Mouse (Mus musculus) testis, adult 2 months (tissue): ENCODE results near the gene Zfp664. TPM values are rescaled to one million over a fixed set of nuclear protein-coding genes. Genes with fewer than 3 reads are reported as not detected.

Experiments used
- H3K27ac ChIP-seq: fragments of 200-500 bp; 2 replicates; pipeline ENCODE4 v1.5.1; 2012; ENCODE audit warnings: low read depth, low read length; ENCODE audit not compliant: control insufficient read depth, insufficient read depth
- H3K27me3 ChIP-seq: fragments of 200-500 bp; 2 replicates; pipeline ENCODE4 v1.6.1; 2012; ENCODE audit warnings: mild to moderate bottlenecking, low read length, moderate library complexity; ENCODE audit not compliant: control insufficient read depth, insufficient read depth
- H3K36me3 ChIP-seq: fragments of 200-500 bp; 2 replicates; pipeline ENCODE4 v1.6.1; 2012; ENCODE audit warnings: mild to moderate bottlenecking, low read length; ENCODE audit not compliant: control insufficient read depth, insufficient read depth
- H3K4me1 ChIP-seq: fragments of 200-500 bp; 2 replicates; pipeline ENCODE4 v1.6.1; 2012; ENCODE audit warnings: low read length; ENCODE audit not compliant: control insufficient read depth, insufficient read depth
- H3K4me3 ChIP-seq: fragments of 200-500 bp; 2 replicates; pipeline ENCODE4 v1.5.1; 2012; ENCODE audit warnings: low read depth, mild to moderate bottlenecking, low read length, moderate library complexity, mixed read lengths; ENCODE audit not compliant: control insufficient read depth
- CTCF ChIP-seq: fragments of 200-500 bp; IDR thresholded peaks from 2 replicates; pipeline ENCODE4 v1.5.1; 2012; ENCODE audit warnings: low read depth, mild to moderate bottlenecking, inconsistent platforms, low read length, moderate library complexity; ENCODE audit not compliant: control insufficient read depth, insufficient read depth, insufficient replicate concordance
- POLR2A ChIP-seq: fragments of 200-500 bp; IDR thresholded peaks from 2 replicates; pipeline ENCODE4 v1.6.1; 2012; ENCODE audit warnings: low read depth, mild to moderate bottlenecking, inconsistent platforms, low read length, moderate library complexity; ENCODE audit not compliant: control insufficient read depth
- polyA plus RNA-seq: library from polyadenylated mRNA; depleted of rRNA; stranded (reverse); fragments of >200 nt; gene quantifications from 2 replicates; pipeline ENCODE4 v1.2.3, GENCODE M21; 2012; rRNA removed

The Zfp664 gene
- 25.0 and 29.7 TPM in 2 replicates for polyA plus RNA-seq

DNA sequence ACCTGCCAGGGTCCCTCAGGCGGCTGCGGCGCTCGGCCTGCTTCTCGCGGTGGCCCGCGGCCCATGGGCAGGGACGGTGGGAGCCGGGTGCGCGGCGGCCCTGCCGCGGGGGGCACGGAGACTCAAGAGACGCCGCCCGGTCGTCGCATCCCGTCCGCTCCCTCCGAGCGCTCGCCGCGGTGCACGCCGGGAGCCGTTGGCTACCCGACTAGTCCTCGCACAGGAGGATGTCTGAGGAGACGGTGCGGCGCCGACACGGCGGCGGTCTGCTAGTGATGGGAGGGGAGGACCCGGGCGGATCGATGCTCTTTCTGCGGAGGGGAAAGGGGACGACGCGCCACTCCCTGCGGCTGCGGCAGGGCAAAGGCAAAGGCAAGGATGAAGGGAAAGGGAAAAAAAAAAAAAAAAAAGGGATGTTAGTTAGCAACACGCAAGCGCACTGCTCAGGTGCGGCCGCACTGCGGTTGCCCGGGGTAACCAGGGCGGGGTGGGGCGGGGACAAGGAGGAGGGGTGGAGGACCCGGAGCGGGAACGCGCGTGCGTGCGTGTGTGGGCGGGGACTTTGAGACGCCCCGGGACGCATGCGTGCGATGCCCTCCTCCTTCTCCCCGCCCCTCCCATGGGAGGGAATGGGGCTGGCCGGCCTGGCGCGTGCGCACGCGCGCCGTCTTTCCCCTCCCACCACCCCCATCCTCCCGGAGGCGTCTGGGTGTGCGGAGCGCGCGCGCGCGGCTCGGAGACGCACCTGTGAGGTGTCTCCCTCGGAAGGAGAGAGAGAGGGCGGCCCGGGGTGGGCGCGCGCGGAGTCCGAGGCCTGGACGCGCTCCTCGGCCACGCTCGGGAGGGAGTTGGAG is at the start of gene Zfp664, which contains the start of gene Ccdc92:
Gene Zfp664 (plus strand): TSS at position 679 of the 854 bp plus-strand sequence.
Gene Ccdc92 (minus strand): TSS at position 412 of the 854 bp plus-strand sequence.
- peaks cover 4% of the 10 kb centered on the region for H3K4me1 ChIP-seq
- peak within 1 kb of the TSS; percentile 94 for H3K4me3 ChIP-seq
- H3K27me3 ChIP-seq, result no peaks in the 10 kb centered on the region
- peak; percentile 71 for TF ChIP-seq POLR2A
- no peak for TF ChIP-seq CTCF
- peak within 1 kb of the TSS; percentile 99 for H3K27ac ChIP-seq
- no peaks in the 10 kb centered on the region; the same call in none of the 2 replicates for H3K36me3 ChIP-seq

GRCm38 (mm10) chr5:124814797-124815196 is 47.7 kb upstream of the Zfp664 start:
- Histone ChIP-seq H3K4me3 (no peak overlapping the region), H3K36me3 (no peaks in the 10 kb centered on the region), H3K27ac (no peak overlapping the region), H3K27me3 (no peaks in the 10 kb centered on the region), H3K4me1 (no peaks in the 10 kb centered on the region)
- TF ChIP-seq POLR2A (no peak), CTCF (no peak)

GRCm38 (mm10) chr5:124817050-124817449 is 45.4 kb upstream of the Zfp664 start:
- Histone ChIP-seq H3K4me1 (no peaks in the 10 kb centered on the region), H3K36me3 (no peaks in the 10 kb centered on the region), H3K27me3 (no peaks in the 10 kb centered on the region), H3K27ac (no peak overlapping the region), H3K4me3 (no peak overlapping the region)
- TF ChIP-seq POLR2A (no peak), CTCF (no peak)

- no peak for TF ChIP-seq POLR2A
- TF ChIP-seq CTCF, result no peak
- H3K4me3 ChIP-seq, result no peak overlapping the region
- no peaks in the 10 kb centered on the region for H3K27me3 ChIP-seq
- H3K4me1 ChIP-seq, result no peaks in the 10 kb centered on the region
- H3K27ac ChIP-seq, result no peak overlapping the region
- no peaks in the 10 kb centered on the region for H3K36me3 ChIP-seq
Measured at GRCm38 (mm10) chr5:124822128-124822894, 40.2 kb upstream of the Zfp664 start.

GRCm38 (mm10) chr5:124830331-124830730 is 32.2 kb upstream of the Zfp664 start:
- TF ChIP-seq CTCF, result no peak
- TF ChIP-seq POLR2A, result no peak
- Histone ChIP-seq H3K4me1 (no peaks in the 10 kb centered on the region), H3K4me3 (no peak overlapping the region), H3K36me3 (no peaks in the 10 kb centered on the region), H3K27ac (no peak overlapping the region), H3K27me3 (no peaks in the 10 kb centered on the region)

GRCm38 (mm10) chr5:124835218-124835617 is 27.3 kb upstream of the Zfp664 start:
- no peak overlapping the region for H3K27ac ChIP-seq
- H3K27me3 ChIP-seq, result no peaks in the 10 kb centered on the region
- H3K4me1 ChIP-seq, result no peaks in the 10 kb centered on the region
- no peaks in the 10 kb centered on the region; the same call in 1 of the 2 replicates for H3K36me3 ChIP-seq
- TF ChIP-seq POLR2A, result no peak
- no peak for TF ChIP-seq CTCF
- no peak overlapping the region for H3K4me3 ChIP-seq

GRCm38 (mm10) chr5:124836075-124836474 is 26.4 kb upstream of the Zfp664 start:
- Histone ChIP-seq H3K4me3 (no peak overlapping the region), H3K36me3 (no peaks in the 10 kb centered on the region; the same call in 1 of the 2 replicates), H3K4me1 (no peaks in the 10 kb centered on the region), H3K27ac (no peak overlapping the region), H3K27me3 (no peaks in the 10 kb centered on the region)
- TF ChIP-seq CTCF (no peak), POLR2A (no peak)
